Mouse (Mus musculus) telencephalon, adult 2 months (tissue): ENCODE data around the gene Dnah5.

Experiments used
- DNase-seq: peaks from one replicate; pipeline ENCODE4 v3.0.0-alpha.2; 2011; ENCODE audit warnings: low read depth, low spot score

Gene Dnah5

GRCm38 (mm10) chr15:28203111-28204075 lies at the start of gene Dnah5:
Gene Dnah5 (plus strand): TSS chr15:28203752.
- DNase-seq: no peak

GRCm38 (mm10) chr15:28154822-28155501 lies 48.6 kb upstream of the Dnah5 start:
- peak; percentile 18 for DNase-seq

GRCm38 (mm10) chr15:28158771-28159489 lies 44.6 kb upstream of the Dnah5 start:
- peak; percentile 50 for DNase-seq

- no peak for DNase-seq
Observed at GRCm38 (mm10) chr15:28162291-28162690, 41.3 kb upstream of the Dnah5 start.

GRCm38 (mm10) chr15:28165234-28165633 lies 38.3 kb upstream of the Dnah5 start:
- no peak for DNase-seq

- DNase-seq: no peak
Observed at GRCm38 (mm10) chr15:28166090-28166489, 37.5 kb upstream of the Dnah5 start.

- DNase-seq: no peak
Observed at GRCm38 (mm10) chr15:28178951-28179350, 24.6 kb upstream of the Dnah5 start.

GRCm38 (mm10) chr15:28179556-28179955 lies 24.0 kb upstream of the Dnah5 start:
- no peak for DNase-seq

GRCm38 (mm10) chr15:28181862-28182261 lies 21.7 kb upstream of the Dnah5 start:
- DNase-seq: peak; percentile 60

GRCm38 (mm10) chr15:28182567-28182966 lies 21.0 kb upstream of the Dnah5 start:
- DNase-seq: no peak

GRCm38 (mm10) chr15:28187472-28188360 lies 15.8 kb upstream of the Dnah5 start:
- peak; percentile 19 for DNase-seq

GRCm38 (mm10) chr15:28188361-28189011 lies 15.1 kb upstream of the Dnah5 start:
- DNase-seq: no peak

- no peak for DNase-seq
Observed at GRCm38 (mm10) chr15:28189668-28190067, 13.9 kb upstream of the Dnah5 start.

GRCm38 (mm10) chr15:28198609-28199008 lies 4.9 kb upstream of the Dnah5 start:
- DNase-seq: no peak

GRCm38 (mm10) chr15:28204626-28205025 lies 1.1 kb downstream of the Dnah5 start:
- no peak for DNase-seq

- no peak for DNase-seq
Observed at GRCm38 (mm10) chr15:28207545-28207944, 4.0 kb downstream of the Dnah5 start.

- peak; percentile 51 for DNase-seq
Observed at GRCm38 (mm10) chr15:28213057-28213456, 9.5 kb downstream of the Dnah5 start.

- DNase-seq: no peak
Observed at GRCm38 (mm10) chr15:28216358-28216757, 12.8 kb downstream of the Dnah5 start.

- no peak for DNase-seq
Observed at GRCm38 (mm10) chr15:28227316-28227715, 23.8 kb downstream of the Dnah5 start.

GRCm38 (mm10) chr15:28260250-28260649 lies 56.7 kb downstream of the Dnah5 start:
- DNase-seq: no peak
